Mouse (Mus musculus): Measurements from ENCODE around the gene Eef1akmt1. TPM values are rescaled to one million over a fixed set of nuclear protein-coding genes. Genes with fewer than 3 reads are reported as not detected.

Gene Eef1akmt1
- polyA plus RNA-seq, 1 experiment from 2014 or later: 59.5 TPM

- no peak for ATAC-seq (ENCODE audit: low FRiP score, low TSS enrichment)
- Histone ChIP-seq H3K9ac (ENCODE audit: low read length) (no peak overlapping the region), H3K27ac (replicated peaks) (no peak overlapping the region), H3K4me2 (replicated peaks; ENCODE audit: low read depth) (no peak overlapping the region), H3K4me3 (ENCODE audit: low read depth, low read length) (no peak overlapping the region), H3K27me3 (ENCODE audit: control insufficient read depth, insufficient read depth, low read length) (no peaks in the 10 kb centered on the region), H3K36me3 (ENCODE audit: control insufficient read depth, insufficient read depth, low read length) (peaks cover 19% of the 10 kb centered on the region), H3K4me1 (replicated peaks; ENCODE audit: control insufficient read depth, insufficient read depth) (no peaks in the 10 kb centered on the region), H3K9me3 (ENCODE audit: control insufficient read depth, low read length) (no peaks in the 10 kb centered on the region)
- no peak for DNase-seq (ENCODE audit: low spot score)
- TF ChIP-seq CTCF (IDR thresholded peaks at IDR 0.05; ENCODE audit: low read depth) (no peak), EP300 (optimal IDR thresholded peaks at IDR 0.05) (no peak)
- 86% methylated on average over 3 of the region's 3 CpGs for WGBS
Measured at GRCm38 (mm10) chr14:57591830-57592229, 20.4 kb upstream of the Eef1akmt1 start.

- Histone ChIP-seq H3K4me3 (ENCODE audit: low read depth, low read length) (no peak overlapping the region), H3K27me3 (ENCODE audit: control insufficient read depth, insufficient read depth, low read length) (no peaks in the 10 kb centered on the region), H3K27ac (replicated peaks) (no peak overlapping the region), H3K9ac (ENCODE audit: low read length) (no peak overlapping the region), H3K4me1 (replicated peaks; ENCODE audit: control insufficient read depth, insufficient read depth) (no peaks in the 10 kb centered on the region), H3K9me3 (ENCODE audit: control insufficient read depth, low read length) (no peaks in the 10 kb centered on the region), H3K36me3 (ENCODE audit: control insufficient read depth, insufficient read depth, low read length) (0 out of 2 replicates have a peak, but pooled peaks cover 2% of the 10 kb centered on the region), H3K4me2 (replicated peaks; ENCODE audit: low read depth) (no peak overlapping the region)
- 96% methylated on average over 2 of the region's 2 CpGs for WGBS
- no peak for DNase-seq (ENCODE audit: low spot score)
- TF ChIP-seq CTCF (IDR thresholded peaks at IDR 0.05; ENCODE audit: low read depth): no peak
- no peak for TF ChIP-seq EP300 (optimal IDR thresholded peaks at IDR 0.05)
- no peak for ATAC-seq (ENCODE audit: low FRiP score, low TSS enrichment)
Measured at GRCm38 (mm10) chr14:57576364-57577060, 5.1 kb upstream of the Eef1akmt1 start.

GRCm38 (mm10) chr14:57574792-57575587, 3.6 kb upstream of the Eef1akmt1 start:
- H3K9me3 ChIP-seq (ENCODE audit: control insufficient read depth, low read length): no peaks in the 10 kb centered on the region
- H3K27me3 ChIP-seq (ENCODE audit: control insufficient read depth, insufficient read depth, low read length): no peaks in the 10 kb centered on the region
- DNase-seq (ENCODE audit: low spot score): no peak
- WGBS: 82% methylated on average over 6 of the region's 6 CpGs
- no peak for TF ChIP-seq EP300 (optimal IDR thresholded peaks at IDR 0.05)
- no peak for TF ChIP-seq CTCF (IDR thresholded peaks at IDR 0.05; ENCODE audit: low read depth)
- H3K36me3 ChIP-seq (ENCODE audit: control insufficient read depth, insufficient read depth, low read length): 0 out of 2 replicates have a peak, but pooled peaks cover 2% of the 10 kb centered on the region
- H3K4me1 ChIP-seq (replicated peaks; ENCODE audit: control insufficient read depth, insufficient read depth): no peaks in the 10 kb centered on the region
- ATAC-seq (ENCODE audit: low FRiP score, low TSS enrichment): no peak
- no peak overlapping the region for H3K4me2 ChIP-seq (replicated peaks; ENCODE audit: low read depth)
- H3K4me3 ChIP-seq (ENCODE audit: low read depth, low read length): no peak overlapping the region
- no peak overlapping the region for H3K9ac ChIP-seq (ENCODE audit: low read length)
- no peak overlapping the region for H3K27ac ChIP-seq (replicated peaks)

- Histone ChIP-seq H3K4me1 (replicated peaks; ENCODE audit: control insufficient read depth, insufficient read depth) (no peaks in the 10 kb centered on the region), H3K9me3 (ENCODE audit: control insufficient read depth, low read length) (no peaks in the 10 kb centered on the region), H3K36me3 (ENCODE audit: control insufficient read depth, insufficient read depth, low read length) (no peaks in the 10 kb centered on the region), H3K4me3 (ENCODE audit: low read depth, low read length) (no peak overlapping the region), H3K9ac (ENCODE audit: low read length) (no peak overlapping the region), H3K27ac (replicated peaks) (no peak overlapping the region), H3K4me2 (replicated peaks; ENCODE audit: low read depth) (no peak overlapping the region), H3K27me3 (ENCODE audit: control insufficient read depth, insufficient read depth, low read length) (no peaks in the 10 kb centered on the region)
- TF ChIP-seq CTCF (IDR thresholded peaks at IDR 0.05; ENCODE audit: low read depth) (no peak), EP300 (optimal IDR thresholded peaks at IDR 0.05) (no peak)
- WGBS: 77% methylated on average over 6 of the region's 6 CpGs
- ATAC-seq (ENCODE audit: low FRiP score, low TSS enrichment) (no peak), DNase-seq (ENCODE audit: low spot score) (no peak)
Measured at GRCm38 (mm10) chr14:57565626-57566025, 5.8 kb downstream of the Eef1akmt1 start.

GRCm38 (mm10) chr14:57556922-57557321, 14.5 kb downstream of the Eef1akmt1 start:
- no peak overlapping the region for H3K9ac ChIP-seq (ENCODE audit: low read length)
- no peak for ATAC-seq (ENCODE audit: low FRiP score, low TSS enrichment)
- H3K27ac ChIP-seq (replicated peaks): no peak overlapping the region
- H3K27me3 ChIP-seq (ENCODE audit: control insufficient read depth, insufficient read depth, low read length): no peaks in the 10 kb centered on the region
- WGBS: 84% methylated on average over 1 of the region's 1 CpGs
- H3K36me3 ChIP-seq (ENCODE audit: control insufficient read depth, insufficient read depth, low read length): no peaks in the 10 kb centered on the region
- no peak overlapping the region for H3K4me2 ChIP-seq (replicated peaks; ENCODE audit: low read depth)
- DNase-seq (ENCODE audit: low spot score): no peak
- no peak overlapping the region for H3K4me3 ChIP-seq (ENCODE audit: low read depth, low read length)
- H3K9me3 ChIP-seq (ENCODE audit: control insufficient read depth, low read length): no peaks in the 10 kb centered on the region
- no peak for TF ChIP-seq CTCF (IDR thresholded peaks at IDR 0.05; ENCODE audit: low read depth)
- TF ChIP-seq EP300 (optimal IDR thresholded peaks at IDR 0.05): no peak
- no peaks in the 10 kb centered on the region for H3K4me1 ChIP-seq (replicated peaks; ENCODE audit: control insufficient read depth, insufficient read depth)

Measured in stomach, postnatal 0 days (tissue).